Mouse (Mus musculus) testis, postnatal 14 days (tissue): ENCODE results near the gene Emc10.
A peak's percentile ranks its signal among the peaks of the same experiment; 100 is the strongest.

Experiments used
- DNase-seq: peaks from one replicate; pipeline ENCODE4 v3.0.0; 2021; ENCODE audit warnings: low spot score

Emc10 gene

GRCm38 (mm10) chr7:44484841-44485571 lies 11.3 kb downstream of the Emc10 start:
- no peak for DNase-seq

GRCm38 (mm10) chr7:44484109-44484508 lies 12.2 kb downstream of the Emc10 start:
- no peak for DNase-seq

- DNase-seq, result no peak
These were observed 13.4 kb downstream of the Emc10 start for GRCm38 (mm10) chr7:44482836-44483435.

DNA sequence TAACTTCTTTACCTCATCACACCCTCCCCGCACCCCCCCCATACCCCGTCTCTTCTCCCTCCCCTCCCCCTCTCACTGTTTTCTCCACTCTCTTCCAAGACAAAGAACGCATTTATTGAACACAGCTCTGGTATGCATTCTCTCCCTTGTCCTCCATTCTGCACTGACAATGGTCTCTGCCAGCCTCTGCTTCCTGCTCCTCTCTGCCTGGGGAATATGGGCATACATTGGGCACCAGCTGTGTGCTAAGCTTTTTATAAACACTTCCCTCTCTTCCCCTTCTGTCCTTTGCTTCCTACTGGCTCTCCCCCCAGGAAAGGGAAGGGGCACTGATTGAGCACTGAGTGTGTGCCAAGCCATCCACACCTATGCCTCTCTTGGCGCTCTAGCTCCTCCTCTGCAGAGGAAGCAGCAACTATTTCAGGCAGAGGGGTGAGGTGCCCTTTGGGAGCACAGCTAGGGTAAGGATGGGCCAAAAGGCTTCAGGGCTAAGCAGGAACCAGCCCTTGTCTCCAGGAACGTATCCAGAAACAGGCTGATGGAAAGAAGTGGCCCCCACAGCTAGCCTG lies 21.2 kb downstream of the Emc10 start:
- no peak for DNase-seq

DNA sequence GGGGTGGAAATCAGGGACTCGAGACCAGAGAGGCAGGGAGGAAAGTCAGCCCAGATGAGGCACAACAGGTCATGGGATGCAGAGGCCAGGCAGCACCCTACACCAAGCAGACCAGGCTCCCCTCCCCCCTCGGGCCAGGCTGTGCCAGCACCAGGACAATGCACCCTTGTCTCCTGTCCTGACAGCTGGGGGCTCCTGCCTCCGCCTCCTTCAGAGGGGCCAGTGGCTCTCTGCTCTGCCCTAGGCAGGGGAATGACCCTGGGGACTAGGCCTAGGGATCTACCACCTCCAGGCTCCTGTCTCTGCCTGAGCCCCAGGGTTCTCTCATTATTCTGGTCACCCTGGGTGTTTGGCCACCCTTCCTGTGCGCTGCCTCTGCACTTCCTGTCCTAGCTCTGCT lies 21.9 kb downstream of the Emc10 start:
- DNase-seq, result no peak

GRCm38 (mm10) chr7:44472961-44473646 lies 23.2 kb downstream of the Emc10 start:
- no peak for DNase-seq

DNA sequence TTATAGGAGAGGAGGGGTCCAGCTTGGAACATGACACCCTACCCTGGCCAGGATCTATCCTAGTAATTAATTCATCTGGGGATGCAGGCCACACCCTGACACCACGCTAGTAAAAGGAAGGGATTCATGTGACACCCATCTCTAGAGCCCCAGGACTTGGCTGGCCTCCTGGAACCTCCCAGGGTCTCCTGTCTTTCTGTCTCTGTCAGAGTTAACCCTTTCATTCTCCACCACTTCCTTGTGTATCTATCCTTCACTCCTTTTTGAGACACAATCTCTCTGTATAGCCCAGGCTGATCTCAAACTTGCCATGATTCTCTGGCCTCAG lies 23.8 kb downstream of the Emc10 start:
- no peak for DNase-seq

DNA sequence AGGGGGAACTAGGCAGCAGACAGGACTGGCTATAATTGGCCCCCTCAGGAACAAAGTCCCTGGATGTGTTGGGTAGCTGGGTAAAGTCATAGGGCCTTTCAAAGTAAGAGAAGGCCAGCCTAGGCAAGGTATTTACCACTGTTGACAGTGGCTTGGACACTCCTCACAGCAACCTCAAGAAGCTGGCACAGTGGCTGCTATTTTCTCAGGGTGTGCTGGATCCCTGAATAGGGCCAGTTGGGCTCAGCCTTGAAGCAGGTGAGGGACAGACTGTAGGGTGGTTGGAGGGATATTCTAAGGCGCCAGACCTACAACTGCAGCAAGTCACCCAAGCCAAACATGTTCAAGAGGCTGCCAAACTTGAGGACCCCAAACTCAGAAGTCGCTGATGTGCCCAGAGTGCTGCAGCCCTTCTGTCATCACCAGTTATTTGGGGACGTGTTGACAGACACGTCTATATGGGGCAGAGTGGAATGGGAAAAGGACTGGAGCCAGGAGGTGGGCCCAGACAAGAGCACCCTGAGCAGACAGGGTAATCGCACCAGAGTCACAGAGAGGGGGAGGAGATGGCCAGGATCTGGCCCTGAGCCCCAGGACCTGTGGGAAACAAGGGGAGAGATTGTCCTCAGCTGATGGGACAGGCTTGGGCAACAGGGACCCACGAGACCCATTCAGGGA lies 24.3 kb downstream of the Emc10 start:
- no peak for DNase-seq

DNA sequence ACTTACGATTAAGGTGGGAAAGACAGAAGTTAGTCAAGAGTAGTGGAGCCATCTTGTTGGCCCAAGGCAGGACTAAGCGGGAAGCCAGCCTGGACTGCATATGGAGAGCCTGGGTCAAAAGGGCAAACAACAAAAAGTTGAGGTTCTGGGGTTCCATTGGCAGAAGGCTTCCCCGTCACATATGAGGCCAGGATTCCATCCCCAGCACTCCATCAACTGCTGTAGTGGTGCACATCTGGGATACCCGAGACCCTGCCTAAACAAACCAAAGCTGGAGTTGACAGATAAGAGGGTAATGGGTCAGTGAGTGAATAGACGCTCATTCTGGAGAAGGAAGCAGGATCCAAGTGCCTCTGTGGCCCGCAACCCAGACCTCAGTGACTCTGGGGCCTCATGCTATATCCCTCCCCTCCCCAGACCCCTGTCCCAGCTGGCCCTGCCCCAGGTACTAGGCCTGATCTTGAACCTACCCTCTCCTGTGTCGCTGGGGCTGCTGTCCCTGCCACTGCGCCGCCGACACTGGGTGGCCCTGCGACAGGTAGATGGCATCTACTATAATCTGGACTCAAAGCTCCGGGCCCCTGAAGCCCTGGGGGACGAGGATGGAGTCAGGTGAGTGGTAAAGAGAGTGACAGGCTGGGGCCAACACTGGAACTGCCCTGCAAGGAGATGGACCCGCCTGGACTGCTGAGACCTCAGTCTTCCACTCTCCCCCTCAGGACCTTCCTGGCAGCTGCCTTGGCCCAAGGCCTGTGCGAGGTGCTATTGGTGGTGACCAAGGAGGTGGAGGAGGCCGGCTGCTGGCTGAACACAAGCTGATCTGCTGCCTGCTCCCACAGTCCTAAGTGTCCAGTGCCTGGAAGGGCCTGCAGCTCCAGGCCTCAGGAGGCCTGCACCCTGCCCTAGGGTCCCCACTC lies 25.4 kb downstream of the Emc10 start:
- DNase-seq, result no peak

DNA sequence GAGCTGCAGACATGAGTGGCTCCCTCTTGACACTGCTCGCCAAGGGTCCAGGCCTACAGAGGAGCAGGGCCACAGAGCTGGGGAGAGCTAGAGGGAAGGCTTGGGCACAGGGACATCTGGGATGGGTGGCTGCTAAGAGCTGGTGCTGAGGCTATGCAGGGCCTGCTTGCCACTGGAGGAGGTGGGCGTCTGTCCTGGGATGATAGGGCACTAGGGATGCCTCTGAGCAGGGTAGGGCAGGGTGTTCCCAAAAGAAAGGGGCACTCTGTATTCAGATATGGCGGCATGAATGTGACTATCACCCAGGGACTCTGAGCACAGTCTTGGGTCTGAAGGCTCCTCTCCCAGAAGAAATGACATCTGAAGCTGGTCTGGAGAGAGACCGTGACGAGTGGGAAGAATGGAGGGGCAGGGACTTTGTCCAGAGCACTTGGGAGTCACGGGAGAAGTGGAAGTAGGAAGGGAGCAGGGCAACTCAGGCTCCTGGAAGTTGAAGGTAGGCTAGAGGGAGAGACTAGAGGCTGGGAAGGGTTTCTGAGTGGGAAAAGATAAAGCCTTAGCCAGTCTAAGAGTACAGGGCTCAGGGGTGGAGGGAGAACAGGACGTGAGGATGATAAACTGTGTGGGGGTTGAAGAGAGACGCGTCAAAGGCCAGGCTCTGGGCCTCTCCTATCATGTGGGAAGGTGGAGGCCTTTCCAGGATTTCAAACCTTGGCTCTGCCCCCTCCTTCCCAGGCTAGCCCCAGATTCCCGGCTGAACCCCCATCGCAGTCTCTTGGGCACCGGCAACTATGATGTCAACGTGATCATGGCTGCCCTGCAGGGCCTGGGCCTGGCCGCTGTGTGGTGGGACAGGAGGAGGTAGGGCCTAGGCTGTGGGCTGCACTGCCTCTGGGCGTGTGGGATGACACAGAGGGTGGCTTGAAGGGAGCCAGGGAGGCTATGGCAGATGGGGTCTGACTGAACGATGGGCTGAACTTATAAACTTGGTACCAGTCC lies 26.4 kb downstream of the Emc10 start:
- no peak for DNase-seq

DNA sequence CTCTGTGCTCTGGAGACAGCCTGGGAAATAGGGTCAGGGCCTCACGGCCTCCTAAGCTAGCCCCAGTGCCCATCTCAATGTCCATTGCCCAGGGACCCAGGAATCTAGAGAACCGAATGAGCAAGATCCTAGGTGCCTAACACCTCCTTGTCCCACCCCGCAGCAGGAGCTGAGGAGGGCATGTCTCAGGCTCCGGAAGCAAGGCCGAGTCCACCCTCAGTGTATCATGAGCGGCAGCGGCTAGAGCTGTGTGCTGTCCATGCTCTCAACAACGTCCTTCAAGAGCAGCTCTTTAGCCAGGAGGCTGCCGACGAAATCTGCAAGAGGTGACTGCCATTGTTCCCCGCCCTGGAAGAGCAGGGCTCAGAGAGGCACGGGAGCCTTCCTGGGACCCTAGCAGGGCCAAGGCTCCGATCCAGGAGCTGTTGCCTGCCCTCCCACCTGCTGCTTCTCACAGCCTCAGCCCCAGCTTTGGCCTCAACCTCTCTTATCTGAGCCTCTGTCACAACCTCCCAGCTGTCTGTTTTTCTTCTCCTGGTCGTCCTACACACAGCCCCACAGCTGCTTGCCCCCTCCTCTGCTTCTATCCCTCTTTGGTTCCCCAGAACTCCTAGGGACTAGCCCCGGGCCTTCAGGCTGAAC lies 27.6 kb downstream of the Emc10 start:
- DNase-seq, result no peak

DNA sequence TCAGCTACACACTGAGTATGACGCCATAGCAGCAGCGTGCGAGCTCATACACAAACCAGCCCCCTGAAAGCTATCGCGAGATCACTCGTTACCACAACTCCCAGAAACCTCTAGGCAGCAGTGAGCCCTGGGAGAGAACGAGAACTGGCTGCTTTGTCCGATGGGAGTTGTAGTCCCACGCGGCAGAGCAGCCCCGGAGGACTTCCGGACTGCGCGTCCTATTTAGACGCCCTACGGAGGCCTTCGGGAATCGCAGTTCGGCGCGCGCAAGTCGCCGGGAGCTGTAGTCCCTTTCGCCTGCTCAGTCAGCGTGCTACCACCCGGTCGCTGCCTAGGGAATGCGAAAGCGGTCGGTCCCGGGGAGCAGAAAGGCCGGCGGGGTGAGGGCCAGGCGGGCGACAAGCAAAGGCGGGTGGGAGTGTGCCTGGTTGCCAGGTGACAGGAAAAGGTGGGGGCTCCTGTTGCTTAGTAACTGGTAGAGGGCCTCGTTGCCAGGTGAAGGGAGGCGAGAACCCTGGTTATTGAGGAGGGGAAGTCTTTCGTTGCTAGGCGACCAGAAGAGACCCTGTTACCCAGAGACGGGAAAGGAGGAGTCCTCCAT lies 28.4 kb downstream of the Emc10 start, which contains the start of gene Josd2:
Josd2 (plus strand) TSS at position 170 of the 601 bp plus-strand sequence.
- peak; percentile 96 for DNase-seq

- DNase-seq, result no peak
These were observed 29.4 kb downstream of the Emc10 start for GRCm38 (mm10) chr7:44466888-44467311.

DNA sequence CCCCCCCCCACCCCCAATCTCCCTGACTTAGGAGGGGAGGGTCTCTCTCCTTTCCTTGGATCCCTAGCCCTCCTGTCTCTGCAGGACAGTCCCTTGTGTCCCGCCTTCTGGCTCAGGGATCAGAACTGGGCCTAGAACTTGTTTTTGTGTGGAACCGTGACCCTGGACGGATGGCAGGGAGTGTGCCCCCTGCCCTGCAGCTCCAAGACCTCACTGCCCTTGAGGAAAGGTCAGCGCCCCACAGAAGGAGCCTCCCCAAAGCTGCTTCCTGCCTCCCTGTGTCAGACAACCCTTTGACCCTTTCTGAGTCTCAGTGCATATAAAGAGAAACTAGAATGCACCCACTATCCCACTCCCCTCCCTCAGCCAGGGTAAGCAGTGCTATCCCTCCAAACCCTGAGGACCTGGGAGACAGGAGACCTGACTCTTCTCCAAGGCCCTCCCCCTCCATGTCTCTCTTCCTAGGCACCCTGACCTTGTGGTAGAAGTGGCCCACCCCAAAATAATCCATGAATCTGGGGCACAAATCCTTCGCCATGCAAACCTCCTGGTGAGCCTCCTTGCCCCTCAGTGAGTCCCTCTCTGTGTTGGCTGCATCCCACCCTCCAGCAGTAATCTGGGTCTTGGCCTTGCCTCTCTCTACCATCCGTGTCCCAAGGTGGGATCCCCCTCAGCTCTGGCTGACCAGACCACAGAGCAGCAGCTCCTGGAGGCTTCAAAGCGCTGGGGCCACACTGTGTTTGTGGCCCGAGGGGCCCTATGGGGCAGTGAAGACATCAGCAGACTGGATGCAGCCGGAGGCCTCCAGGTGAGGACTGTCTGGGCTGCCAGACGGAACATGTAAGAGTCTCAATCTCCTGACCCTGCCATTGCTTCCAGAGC lies 30.1 kb downstream of the Emc10 start:
- DNase-seq, result no peak

GRCm38 (mm10) chr7:44465111-44465510 lies 31.2 kb downstream of the Emc10 start, which contains the start of gene Aspdh:
Aspdh (plus strand) TSS chr7:44465391.
- DNase-seq, result no peak

- no peak for DNase-seq
These were observed 31.8 kb downstream of the Emc10 start for GRCm38 (mm10) chr7:44464511-44464910.

GRCm38 (mm10) chr7:44463556-44464225 lies 32.6 kb downstream of the Emc10 start:
- DNase-seq, result no peak

DNA sequence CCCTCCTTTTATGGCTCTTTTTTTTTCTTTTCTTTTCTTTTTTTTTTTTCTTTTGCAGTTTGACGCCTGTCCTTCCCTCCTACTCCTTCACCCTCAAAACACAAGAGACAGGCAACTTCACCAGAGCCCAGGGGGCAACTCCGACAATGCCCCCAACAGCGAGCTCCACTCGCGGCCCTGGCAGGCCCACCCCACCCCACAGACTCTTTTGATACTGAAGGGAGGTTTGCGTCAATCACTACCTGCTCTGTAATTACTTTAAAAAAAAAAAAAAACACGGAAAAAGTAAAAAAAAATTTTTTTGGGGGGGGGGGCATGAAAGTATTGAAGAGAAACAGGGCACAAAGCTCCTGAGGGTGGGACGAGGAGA lies 33.3 kb downstream of the Emc10 start:
- DNase-seq, result no peak
